Mouse (Mus musculus) midbrain, embryonic 13.5 days (tissue): ENCODE measurements at regions not wholly inside any gene's neighbourhood (a gene's known extent, or its start where the extent isn't known, plus 50 kb on each side); places are given as distances from the start of the nearest gene placed in this dataset.

Experiments
- ATAC-seq: fragments of 200-750 bp; cut with Nextera tagmentation; 2 replicates; pipeline ENCODE4 v1.8.0; 2017; ENCODE audit warnings: mild to moderate bottlenecking, moderate TSS enrichment, moderate library complexity
- H3K27ac ChIP-seq: fragments of 300-500 bp; sonication (generic); 2 replicates; pipeline ENCODE4 v1.5.1; 2015; ENCODE audit warnings: inconsistent platforms, mild to moderate bottlenecking, moderate library complexity
- H3K27me3 ChIP-seq: fragments of 300-500 bp; sonication (generic); 2 replicates; pipeline ENCODE4 v1.6.1; 2015; ENCODE audit warnings: mild to moderate bottlenecking, inconsistent platforms
- H3K36me3 ChIP-seq: fragments of 300-500 bp; sonication (generic); 2 replicates; pipeline ENCODE4 v1.6.1; 2015; ENCODE audit warnings: mild to moderate bottlenecking, inconsistent platforms
- H3K4me1 ChIP-seq: fragments of 300-500 bp; sonication (generic); replicated peaks from 2 replicates; pipeline ENCODE4 v1.6.1; 2015; ENCODE audit warnings: inconsistent platforms
- H3K4me2 ChIP-seq: fragments of 300-500 bp; sonication (generic); replicated peaks from 2 replicates; pipeline ENCODE4 v1.6.1; 2015; ENCODE audit warnings: moderate library complexity, mild to moderate bottlenecking, inconsistent platforms
- H3K4me3 ChIP-seq: fragments of 300-500 bp; sonication (generic); replicated peaks from 2 replicates; pipeline ENCODE4 v1.5.1; 2015; ENCODE audit warnings: mild to moderate bottlenecking, inconsistent platforms
- H3K9ac ChIP-seq: fragments of 300-500 bp; sonication (generic); replicated peaks from 2 replicates; pipeline ENCODE4 v1.6.1; 2015; ENCODE audit warnings: mild to moderate bottlenecking, inconsistent platforms
- H3K9me3 ChIP-seq: fragments of 300-500 bp; sonication (generic); 2 replicates; pipeline ENCODE4 v1.6.1; 2016; ENCODE audit warnings: mild to moderate bottlenecking, inconsistent platforms
- WGBS: fragments of 180-500 bp; shearing (Covaris S2); methylation state at CpG from one replicate; pipeline ENCODE4 v1.1.7; 2015; 5-methylcytosine and 5-hydroxymethylcytosine counted together

GRCm38 (mm10) chr19:37795552-37796343, 98.2 kb downstream of the Cyp26a1 start:
- H3K4me2 ChIP-seq: no peak overlapping the region
- H3K4me1 ChIP-seq: peaks cover 3% of the 10 kb centered on the region
- no peak overlapping the region for H3K27ac ChIP-seq
- H3K9me3 ChIP-seq: no peaks in the 10 kb centered on the region
- no peak for ATAC-seq
- 92% methylated on average over 18 of the region's 18 CpGs for WGBS
- H3K4me3 ChIP-seq: no peak overlapping the region
- H3K36me3 ChIP-seq: no peaks in the 10 kb centered on the region
- peaks cover 3% of the 10 kb centered on the region; the same call in 1 of the 2 replicates for H3K27me3 ChIP-seq
- H3K9ac ChIP-seq: no peak overlapping the region

GRCm38 (mm10) chr19:37800161-37800660, 102.6 kb downstream of the Cyp26a1 start:
- 85% methylated on average over 3 of the region's 3 CpGs for WGBS
- ATAC-seq: no peak
- H3K4me2 ChIP-seq: no peak overlapping the region
- no peak overlapping the region for H3K4me3 ChIP-seq
- H3K9ac ChIP-seq: no peak overlapping the region
- no peaks in the 10 kb centered on the region for H3K9me3 ChIP-seq
- no peak overlapping the region for H3K27ac ChIP-seq
- H3K36me3 ChIP-seq: no peaks in the 10 kb centered on the region
- H3K4me1 ChIP-seq: no peaks in the 10 kb centered on the region
- no peaks in the 10 kb centered on the region for H3K27me3 ChIP-seq

- ATAC-seq: no peak
Observed at GRCm38 (mm10) chr19:37809666-37810065, 112.1 kb downstream of the Cyp26a1 start.

GRCm38 (mm10) chr19:37814089-37815073, 116.8 kb downstream of the Cyp26a1 start:
- Histone ChIP-seq H3K36me3 (no peaks in the 10 kb centered on the region), H3K27me3 (no peaks in the 10 kb centered on the region), H3K9ac (no peak overlapping the region), H3K9me3 (no peaks in the 10 kb centered on the region), H3K4me2 (no peak overlapping the region), H3K27ac (no peak overlapping the region), H3K4me1 (peaks cover 2% of the 10 kb centered on the region; the same call in 1 of the 2 replicates), H3K4me3 (no peak overlapping the region)
- 22% methylated on average over 19 of the region's 19 CpGs for WGBS
- ATAC-seq: no peak

More at GRCm38 (mm10) chr19:37809666-37810065, 112.1 kb downstream of the Cyp26a1 start:
- no peak overlapping the region for H3K9ac ChIP-seq
- no peaks in the 10 kb centered on the region for H3K9me3 ChIP-seq
- no peaks in the 10 kb centered on the region for H3K36me3 ChIP-seq
- no peak overlapping the region for H3K4me2 ChIP-seq
- H3K4me3 ChIP-seq: no peak overlapping the region
- 91% methylated on average over 11 of the region's 11 CpGs for WGBS
- no peak overlapping the region for H3K27ac ChIP-seq
- H3K27me3 ChIP-seq: no peaks in the 10 kb centered on the region
- H3K4me1 ChIP-seq: peaks cover 2% of the 10 kb centered on the region; the same call in 1 of the 2 replicates

- Histone ChIP-seq H3K9me3 (no peaks in the 10 kb centered on the region), H3K4me1 (peaks cover 2% of the 10 kb centered on the region; the same call in 1 of the 2 replicates), H3K9ac (no peak overlapping the region), H3K36me3 (no peaks in the 10 kb centered on the region), H3K27me3 (no peaks in the 10 kb centered on the region), H3K4me2 (no peak overlapping the region), H3K4me3 (no peak overlapping the region), H3K27ac (no peak overlapping the region)
- WGBS: 63% methylated on average over 2 of the region's 2 CpGs
- ATAC-seq: no peak
Observed at GRCm38 (mm10) chr19:37815627-37816026, 118.0 kb downstream of the Cyp26a1 start.

GRCm38 (mm10) chr19:37821243-37821642, 123.6 kb downstream of the Cyp26a1 start:
- Histone ChIP-seq H3K9ac (no peak overlapping the region), H3K4me2 (no peak overlapping the region), H3K4me3 (no peak overlapping the region), H3K9me3 (no peaks in the 10 kb centered on the region), H3K27me3 (no peaks in the 10 kb centered on the region), H3K4me1 (no peaks in the 10 kb centered on the region), H3K27ac (no peak overlapping the region), H3K36me3 (no peaks in the 10 kb centered on the region)
- no peak for ATAC-seq
- 64% methylated on average over 3 of the region's 3 CpGs for WGBS

- Histone ChIP-seq H3K36me3 (no peaks in the 10 kb centered on the region), H3K9me3 (no peaks in the 10 kb centered on the region), H3K4me1 (no peaks in the 10 kb centered on the region), H3K27ac (no peak overlapping the region), H3K27me3 (no peaks in the 10 kb centered on the region), H3K4me3 (no peak overlapping the region), H3K4me2 (no peak overlapping the region), H3K9ac (no peak overlapping the region)
- ATAC-seq: no peak
- 94% methylated on average over 3 of the region's 3 CpGs for WGBS
Observed at GRCm38 (mm10) chr19:37821671-37822190, 124.1 kb downstream of the Cyp26a1 start.

- H3K4me1 ChIP-seq: no peaks in the 10 kb centered on the region
- H3K9me3 ChIP-seq: no peaks in the 10 kb centered on the region
- no peak overlapping the region for H3K27ac ChIP-seq
- H3K27me3 ChIP-seq: no peaks in the 10 kb centered on the region
- no peak overlapping the region for H3K9ac ChIP-seq
- ATAC-seq: no peak
- no peak overlapping the region for H3K4me3 ChIP-seq
- H3K36me3 ChIP-seq: no peaks in the 10 kb centered on the region
- 84% methylated on average over 5 of the region's 5 CpGs for WGBS
- no peak overlapping the region for H3K4me2 ChIP-seq
Observed at GRCm38 (mm10) chr19:37824155-37824554, 126.6 kb downstream of the Cyp26a1 start.

- Histone ChIP-seq H3K4me3 (no peak overlapping the region), H3K4me2 (no peak overlapping the region), H3K27me3 (no peaks in the 10 kb centered on the region), H3K4me1 (no peaks in the 10 kb centered on the region), H3K36me3 (no peaks in the 10 kb centered on the region), H3K9me3 (no peaks in the 10 kb centered on the region), H3K9ac (no peak overlapping the region), H3K27ac (no peak overlapping the region)
- no peak for ATAC-seq
Observed at GRCm38 (mm10) chr19:37831406-37831805, 133.8 kb downstream of the Cyp26a1 start.

GRCm38 (mm10) chr19:37836900-37837299, 139.3 kb downstream of the Cyp26a1 start:
- WGBS: 51% methylated on average over 5 of the region's 5 CpGs
- Histone ChIP-seq H3K27me3 (no peaks in the 10 kb centered on the region), H3K4me1 (no peaks in the 10 kb centered on the region), H3K4me2 (no peak overlapping the region), H3K36me3 (no peaks in the 10 kb centered on the region), H3K27ac (no peak overlapping the region), H3K9ac (no peak overlapping the region), H3K4me3 (no peak overlapping the region), H3K9me3 (no peaks in the 10 kb centered on the region)
- no peak for ATAC-seq
